Mouse (Mus musculus) stomach, embryonic 15.5 days (tissue): Measurements from ENCODE around the gene Fkbp5. TPM values are rescaled to one million over a fixed set of nuclear protein-coding genes. Genes with fewer than 3 reads are reported as not detected.
A peak's percentile ranks its signal among the peaks of the same experiment; 100 is the strongest.

ENCODE experiments used
- ATAC-seq: fragments of 200-750 bp; cut with Nextera tagmentation; 2 replicates; pipeline ENCODE4 v1.8.0; 2017; ENCODE audit warnings: low read depth, moderate number of reproducible peaks, moderate TSS enrichment; ENCODE audit not compliant: insufficient read depth, low FRiP score
- H3K27ac ChIP-seq: fragments of 300-500 bp; sonication (generic); 2 replicates; pipeline ENCODE4 v1.5.1; 2015; ENCODE audit warnings: mild to moderate bottlenecking, inconsistent platforms
- H3K27me3 ChIP-seq: fragments of 300-500 bp; sonication (generic); replicated peaks from 2 replicates; pipeline ENCODE4 v1.6.1; 2015; ENCODE audit warnings: inconsistent platforms
- H3K36me3 ChIP-seq: fragments of 300-500 bp; sonication (generic); 2 replicates; pipeline ENCODE4 v1.6.1; 2015; ENCODE audit warnings: inconsistent platforms
- H3K4me1 ChIP-seq: fragments of 300-500 bp; sonication (generic); 2 replicates; pipeline ENCODE4 v1.6.1; 2015; ENCODE audit warnings: inconsistent platforms
- H3K4me2 ChIP-seq: fragments of 300-500 bp; sonication (generic); 2 replicates; pipeline ENCODE4 v1.6.1; 2015; ENCODE audit warnings: mild to moderate bottlenecking, inconsistent platforms
- H3K4me3 ChIP-seq: fragments of 300-500 bp; sonication (generic); replicated peaks from 2 replicates; pipeline ENCODE4 v1.5.1; 2015; ENCODE audit warnings: inconsistent platforms
- H3K9ac ChIP-seq: fragments of 300-500 bp; sonication (generic); 2 replicates; pipeline ENCODE4 v1.6.1; 2015; ENCODE audit warnings: inconsistent platforms
- H3K9me3 ChIP-seq: fragments of 300-500 bp; sonication (generic); 2 replicates; pipeline ENCODE4 v1.6.1; 2016; ENCODE audit warnings: inconsistent platforms
- WGBS: fragments of 180-500 bp; shearing (Covaris S2); methylation state at CpG from one replicate; pipeline ENCODE4 v1.1.7; 2015; 5-methylcytosine and 5-hydroxymethylcytosine counted together
- polyA plus RNA-seq: library from polyadenylated mRNA; unstranded; fragments of >200 nt; fragmentation: Nextera tagmentation; extraction: Ambion mirVana; gene quantifications from 2 replicates; pipeline ENCODE4 v1.2.1, GENCODE M21; 2015

Fkbp5 gene
- polyA plus RNA-seq, 1 experiment from 2014 or later, result 24.1 TPM

DNA sequence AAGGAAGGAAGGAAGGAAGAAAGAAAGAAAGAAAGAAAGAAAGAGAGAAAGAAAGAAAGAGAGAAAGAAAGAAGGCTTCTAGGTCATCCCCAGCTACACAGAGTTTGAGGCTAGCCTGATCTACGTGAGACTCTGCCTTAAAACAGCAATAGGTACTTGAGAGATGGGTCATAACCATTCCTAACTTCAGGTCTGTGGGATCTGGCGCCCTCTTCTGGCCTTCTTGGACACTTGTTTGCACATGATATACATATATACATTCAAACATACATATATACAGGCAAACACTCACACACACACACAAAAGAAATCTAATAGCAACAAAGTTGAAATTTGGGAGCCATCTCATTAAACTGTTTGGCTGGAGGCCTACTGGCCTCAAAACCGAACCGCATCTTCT is 133.0 kb downstream of the Fkbp5 start:
- Histone ChIP-seq H3K36me3 (no peaks in the 10 kb centered on the region), H3K9ac (no peak overlapping the region), H3K4me3 (no peak overlapping the region), H3K27me3 (0 out of 2 replicates have a peak, but pooled peaks cover 6% of the 10 kb centered on the region), H3K27ac (no peak overlapping the region), H3K9me3 (no peaks in the 10 kb centered on the region), H3K4me1 (no peaks in the 10 kb centered on the region), H3K4me2 (no peak overlapping the region)
- ATAC-seq, result no peak
- 64% methylated on average over 4 of the region's 4 CpGs for WGBS

DNA sequence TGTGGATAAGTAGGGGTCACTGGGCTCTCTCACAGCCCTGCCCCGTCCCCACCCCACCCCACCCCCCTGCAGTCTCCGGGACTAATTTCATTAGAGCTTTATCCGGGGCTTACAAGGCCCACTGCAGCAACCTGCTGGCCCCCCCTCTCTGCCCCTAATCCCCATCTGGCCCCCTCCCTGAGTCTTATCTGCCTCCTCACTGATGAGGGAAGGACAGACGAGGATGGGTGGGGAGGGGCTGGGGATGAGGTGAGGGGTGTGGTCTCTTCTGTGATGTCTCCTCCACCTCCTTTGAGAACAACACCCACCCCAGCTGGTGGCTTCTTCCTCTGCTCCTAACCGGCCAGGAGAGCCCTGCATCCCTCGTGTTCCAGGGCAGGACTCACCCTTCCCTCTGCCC is 137.1 kb downstream of the Fkbp5 start:
- H3K36me3 ChIP-seq, result no peaks in the 10 kb centered on the region
- H3K4me2 ChIP-seq, result no peak overlapping the region
- H3K9me3 ChIP-seq, result no peaks in the 10 kb centered on the region
- H3K27me3 ChIP-seq, result peaks cover 7% of the 10 kb centered on the region
- H3K27ac ChIP-seq, result no peak overlapping the region
- WGBS, result 9% methylated on average over 6 of the region's 6 CpGs
- no peak overlapping the region for H3K9ac ChIP-seq
- 0 out of 2 replicates have a peak, but pooled peaks cover 7% of the 10 kb centered on the region for H3K4me1 ChIP-seq
- ATAC-seq, result no peak
- H3K4me3 ChIP-seq, result no peak overlapping the region

- no peak overlapping the region for H3K4me3 ChIP-seq
- peak overlapping the region; percentile 25 for H3K4me2 ChIP-seq
- H3K36me3 ChIP-seq, result no peaks in the 10 kb centered on the region
- no peak overlapping the region for H3K9ac ChIP-seq
- ATAC-seq, result 0 out of 2 replicates have a peak, but pooled peaks have one; percentile 12
- H3K27ac ChIP-seq, result no peak overlapping the region
- WGBS, result 7% methylated on average over 17 of the region's 17 CpGs
- H3K27me3 ChIP-seq, result peaks cover 13% of the 10 kb centered on the region
- H3K9me3 ChIP-seq, result no peaks in the 10 kb centered on the region
- H3K4me1 ChIP-seq, result 0 out of 2 replicates have a peak, but pooled peaks cover 8% of the 10 kb centered on the region
Measured at GRCm38 (mm10) chr17:28375592-28376061, 141.7 kb downstream of the Fkbp5 start.

GRCm38 (mm10) chr17:28374494-28374893 is 142.8 kb downstream of the Fkbp5 start:
- Histone ChIP-seq H3K9ac (no peak overlapping the region), H3K27ac (no peak overlapping the region), H3K4me2 (no peak overlapping the region), H3K4me1 (0 out of 2 replicates have a peak, but pooled peaks cover 8% of the 10 kb centered on the region), H3K4me3 (no peak overlapping the region), H3K36me3 (no peaks in the 10 kb centered on the region), H3K9me3 (no peaks in the 10 kb centered on the region), H3K27me3 (peaks cover 13% of the 10 kb centered on the region)
- ATAC-seq, result no peak
- WGBS, result 10% methylated on average over 16 of the region's 16 CpGs

DNA sequence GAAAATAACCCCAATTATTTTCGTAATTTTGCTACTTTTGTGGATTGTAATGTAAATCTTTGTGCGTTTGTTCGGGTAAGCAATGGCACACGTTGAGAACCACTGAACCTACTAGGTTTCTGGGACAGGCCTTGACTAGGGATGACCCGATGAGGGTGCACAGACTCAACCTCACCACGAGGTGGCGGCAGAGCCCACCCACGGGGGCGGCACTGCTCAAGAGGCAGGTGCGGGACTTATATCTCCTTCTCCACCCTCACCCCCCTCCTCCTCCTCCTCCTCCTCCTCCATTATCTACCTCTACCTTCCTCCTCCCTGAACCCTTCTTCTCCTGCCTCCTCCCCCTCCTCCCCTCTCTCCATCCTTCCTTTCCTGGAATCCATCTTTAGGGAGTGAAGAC is 143.5 kb downstream of the Fkbp5 start:
- H3K27me3 ChIP-seq, result peaks cover 13% of the 10 kb centered on the region
- no peak for ATAC-seq

DNA sequence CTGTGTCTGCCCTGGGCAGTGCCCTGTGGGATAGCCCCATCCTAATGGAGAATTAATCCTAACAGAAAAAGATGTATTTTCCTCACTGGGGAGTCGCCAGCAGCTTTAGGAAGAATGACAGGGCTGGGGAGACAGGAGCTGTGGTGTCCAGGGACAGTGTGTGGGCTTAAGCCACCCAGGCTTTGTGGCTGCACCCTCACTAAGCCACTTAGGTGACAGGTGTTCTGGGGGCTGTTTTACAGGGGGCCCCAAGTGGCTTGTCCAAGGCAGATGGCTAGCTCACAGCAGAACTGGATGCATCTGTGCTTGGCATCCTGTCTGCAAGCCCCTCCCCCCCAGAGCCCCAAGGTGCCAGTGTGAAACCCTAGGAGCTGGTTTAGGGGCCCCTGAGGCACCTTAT is 145.4 kb downstream of the Fkbp5 start:
- Histone ChIP-seq H3K9ac (no peak overlapping the region), H3K9me3 (no peaks in the 10 kb centered on the region), H3K4me3 (no peak overlapping the region), H3K4me1 (peaks cover 14% of the 10 kb centered on the region; the same call in 1 of the 2 replicates), H3K4me2 (no peak overlapping the region), H3K27ac (no peak overlapping the region), H3K27me3 (peaks cover 13% of the 10 kb centered on the region), H3K36me3 (no peaks in the 10 kb centered on the region)
- ATAC-seq, result no peak
- 56% methylated on average over 1 of the region's 1 CpGs for WGBS

More for the DNA sequence above, 143.5 kb downstream of the Fkbp5 start:
- WGBS, result 20% methylated on average over 10 of the region's 10 CpGs
- H3K4me3 ChIP-seq, result no peak overlapping the region
- H3K4me2 ChIP-seq, result no peak overlapping the region
- H3K9me3 ChIP-seq, result no peaks in the 10 kb centered on the region
- H3K27ac ChIP-seq, result no peak overlapping the region
- H3K36me3 ChIP-seq, result no peaks in the 10 kb centered on the region
- H3K9ac ChIP-seq, result no peak overlapping the region
- 0 out of 2 replicates have a peak, but pooled peaks cover 8% of the 10 kb centered on the region for H3K4me1 ChIP-seq

DNA sequence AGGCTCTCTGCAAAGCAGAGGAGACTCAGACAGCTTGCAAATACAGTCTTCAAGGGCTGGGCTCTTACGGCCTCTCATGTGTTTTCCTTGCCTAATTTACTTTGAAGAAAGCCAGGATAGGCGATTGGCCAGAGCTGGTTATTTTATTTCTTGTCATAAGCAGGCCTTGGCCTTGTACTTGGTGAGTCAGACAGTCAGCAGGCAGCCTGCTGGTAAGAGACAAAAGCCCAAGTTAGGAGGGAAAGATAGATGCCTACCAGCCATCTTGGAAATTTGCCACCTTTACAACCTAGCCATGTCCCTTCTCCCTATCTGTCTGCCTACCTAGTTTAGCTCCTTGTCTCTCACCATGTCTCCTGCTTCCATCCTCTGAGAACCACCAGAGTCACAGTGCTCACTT is 146.0 kb downstream of the Fkbp5 start:
- ATAC-seq, result no peak
- H3K27me3 ChIP-seq, result peaks cover 13% of the 10 kb centered on the region
- H3K36me3 ChIP-seq, result no peaks in the 10 kb centered on the region
- H3K9me3 ChIP-seq, result no peaks in the 10 kb centered on the region
- H3K4me2 ChIP-seq, result no peak overlapping the region
- H3K4me1 ChIP-seq, result peaks cover 14% of the 10 kb centered on the region; the same call in 1 of the 2 replicates
- no peak overlapping the region for H3K4me3 ChIP-seq
- 55% methylated on average over 2 of the region's 2 CpGs for WGBS
- H3K27ac ChIP-seq, result no peak overlapping the region
- H3K9ac ChIP-seq, result no peak overlapping the region

DNA sequence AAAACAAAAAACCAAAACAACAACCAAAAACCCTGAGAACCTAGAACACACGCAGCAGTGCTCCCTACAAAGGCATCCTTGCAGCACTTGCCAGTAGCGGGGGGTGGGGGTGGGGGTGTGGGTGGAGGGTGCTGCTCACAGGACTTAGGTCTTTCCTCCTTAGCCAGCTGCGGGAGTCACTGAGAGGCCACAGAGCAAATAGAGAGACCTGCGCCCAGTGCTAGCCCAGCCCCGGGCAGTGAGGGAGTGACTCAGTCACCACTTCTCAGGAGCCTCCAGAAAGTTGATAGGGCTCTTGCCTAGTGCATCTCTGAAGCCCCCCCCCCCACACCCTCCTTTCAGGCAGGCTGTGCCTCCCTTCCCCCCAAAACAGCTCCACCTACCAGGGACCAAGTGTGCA is 148.3 kb downstream of the Fkbp5 start:
- Histone ChIP-seq H3K4me1 (peaks cover 10% of the 10 kb centered on the region), H3K4me2 (no peak overlapping the region), H3K36me3 (no peaks in the 10 kb centered on the region), H3K4me3 (no peak overlapping the region), H3K27ac (no peak overlapping the region), H3K9ac (no peak overlapping the region), H3K27me3 (peaks cover 14% of the 10 kb centered on the region), H3K9me3 (no peaks in the 10 kb centered on the region)
- WGBS, result 63% methylated on average over 5 of the region's 5 CpGs
- ATAC-seq, result peak; percentile 47; the same call in 1 of the 2 replicates

DNA sequence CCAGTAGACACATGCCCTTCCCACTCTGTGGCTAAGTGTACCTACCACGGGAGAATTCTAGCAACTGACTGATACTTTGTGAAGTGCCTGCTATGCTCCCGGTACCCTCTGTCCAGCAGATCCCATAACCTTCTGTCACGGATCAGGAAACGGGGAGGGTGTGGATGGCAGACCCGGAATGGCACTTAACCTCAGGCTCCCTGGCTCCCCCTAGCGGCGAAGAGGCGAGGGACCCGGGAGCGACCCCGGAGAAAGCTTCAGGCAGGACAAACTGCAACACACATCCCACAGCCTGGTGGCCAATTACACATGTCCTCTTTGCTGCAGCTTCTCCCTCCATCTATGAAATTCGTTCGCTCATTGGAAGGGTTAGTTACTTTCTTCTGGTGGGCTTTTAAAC is 148.9 kb downstream of the Fkbp5 start:
- H3K27ac ChIP-seq, result no peak overlapping the region
- H3K36me3 ChIP-seq, result no peaks in the 10 kb centered on the region
- 6% methylated on average over 13 of the region's 13 CpGs for WGBS
- peaks cover 17% of the 10 kb centered on the region for H3K27me3 ChIP-seq
- no peak overlapping the region for H3K4me3 ChIP-seq
- no peaks in the 10 kb centered on the region for H3K9me3 ChIP-seq
- H3K9ac ChIP-seq, result no peak overlapping the region
- ATAC-seq, result 0 out of 2 replicates have a peak, but pooled peaks have one; percentile 35
- H3K4me2 ChIP-seq, result 0 out of 2 replicates have a peak overlapping the region, but pooled peaks have one; percentile 29
- peaks cover 16% of the 10 kb centered on the region for H3K4me1 ChIP-seq

DNA sequence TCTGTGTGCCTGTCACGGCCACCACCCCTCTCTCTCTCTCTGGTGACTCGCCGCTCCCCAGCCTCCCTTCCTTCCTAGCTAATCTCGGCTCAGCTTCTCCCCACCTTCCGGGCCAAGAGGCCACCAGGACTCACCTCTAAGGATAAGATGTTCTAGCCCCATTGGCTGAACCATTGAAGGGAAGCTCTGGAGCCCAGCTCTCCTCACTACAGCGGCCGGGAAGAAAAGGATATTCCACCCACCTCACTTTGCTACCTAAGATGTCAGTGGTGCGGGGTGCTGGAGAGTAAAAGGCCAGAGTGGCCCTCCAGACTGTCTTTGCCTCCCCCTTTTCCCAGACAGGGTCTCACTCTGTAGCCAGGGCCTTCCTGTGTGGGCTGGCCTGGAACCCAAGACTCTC is 152.2 kb downstream of the Fkbp5 start, which contains the start of gene Tulp1:
TSS of gene Tulp1 (minus strand) at position 101 of the 400 bp plus-strand sequence.
- no peaks in the 10 kb centered on the region for H3K36me3 ChIP-seq
- H3K27ac ChIP-seq, result no peak within 1 kb of the TSS
- WGBS, result 46% methylated on average over 8 of the region's 8 CpGs
- H3K4me1 ChIP-seq, result peaks cover 28% of the 10 kb centered on the region
- peak within 1 kb of the TSS; percentile 13 for H3K4me3 ChIP-seq
- peaks cover 21% of the 10 kb centered on the region for H3K27me3 ChIP-seq
- no peak for ATAC-seq
- H3K9me3 ChIP-seq, result no peaks in the 10 kb centered on the region
- H3K4me2 ChIP-seq, result peak within 1 kb of the TSS; percentile 51
- H3K9ac ChIP-seq, result no peak within 1 kb of the TSS

- peaks cover 33% of the 10 kb centered on the region for H3K27me3 ChIP-seq
- no peak overlapping the region for H3K27ac ChIP-seq
- peak overlapping the region; percentile 55; the same call in 1 of the 2 replicates for H3K4me2 ChIP-seq
- 43% methylated on average over 6 of the region's 6 CpGs for WGBS
- no peaks in the 10 kb centered on the region for H3K9me3 ChIP-seq
- no peak overlapping the region for H3K4me3 ChIP-seq
- no peak for ATAC-seq
- no peak overlapping the region for H3K9ac ChIP-seq
- no peaks in the 10 kb centered on the region for H3K36me3 ChIP-seq
- H3K4me1 ChIP-seq, result peaks cover 26% of the 10 kb centered on the region
Measured at GRCm38 (mm10) chr17:28363507-28363906, 153.8 kb downstream of the Fkbp5 start.

DNA sequence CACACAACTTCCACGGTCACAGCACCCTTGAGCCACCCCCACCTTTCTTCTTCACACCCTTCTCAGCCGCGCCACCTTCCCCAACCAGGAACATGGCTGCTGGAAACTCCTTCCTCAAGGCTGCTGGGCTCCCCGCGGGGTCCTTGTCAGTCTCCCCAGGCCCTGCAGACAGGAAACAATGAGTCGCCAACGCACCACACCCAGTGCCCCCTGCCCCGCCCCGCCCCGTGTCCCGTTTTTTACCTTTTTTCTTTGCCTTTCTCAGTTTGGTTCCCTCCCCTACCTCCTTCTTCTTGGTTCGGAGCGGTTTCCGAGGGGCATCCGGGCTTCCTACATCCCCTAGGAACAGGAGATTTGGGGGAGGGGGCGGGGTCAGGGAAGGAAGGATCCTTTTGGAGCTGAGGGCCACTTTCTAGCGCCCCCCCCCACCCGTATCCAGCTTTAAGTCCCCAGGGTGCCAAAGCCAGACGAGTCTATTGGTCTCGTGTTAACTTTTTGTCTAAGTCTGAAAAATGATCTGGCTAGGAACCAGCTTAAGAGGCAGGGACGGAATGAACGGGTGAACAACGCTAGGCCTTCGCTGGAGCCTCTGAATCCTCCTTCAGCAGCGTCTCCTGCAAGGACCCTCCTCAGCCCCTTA is 154.6 kb downstream of the Fkbp5 start:
- ATAC-seq, result no peak
- 6% methylated on average over 25 of the region's 25 CpGs for WGBS
- Histone ChIP-seq H3K4me3 (peak overlapping the region; percentile 27), H3K9me3 (no peaks in the 10 kb centered on the region), H3K4me2 (peak overlapping the region; percentile 55), H3K27me3 (peaks cover 33% of the 10 kb centered on the region), H3K9ac (no peak overlapping the region), H3K4me1 (peaks cover 23% of the 10 kb centered on the region), H3K27ac (no peak overlapping the region), H3K36me3 (no peaks in the 10 kb centered on the region)
